ENCODE assay signal across 31 mouse cellular contexts in the genomic region with DNA sequence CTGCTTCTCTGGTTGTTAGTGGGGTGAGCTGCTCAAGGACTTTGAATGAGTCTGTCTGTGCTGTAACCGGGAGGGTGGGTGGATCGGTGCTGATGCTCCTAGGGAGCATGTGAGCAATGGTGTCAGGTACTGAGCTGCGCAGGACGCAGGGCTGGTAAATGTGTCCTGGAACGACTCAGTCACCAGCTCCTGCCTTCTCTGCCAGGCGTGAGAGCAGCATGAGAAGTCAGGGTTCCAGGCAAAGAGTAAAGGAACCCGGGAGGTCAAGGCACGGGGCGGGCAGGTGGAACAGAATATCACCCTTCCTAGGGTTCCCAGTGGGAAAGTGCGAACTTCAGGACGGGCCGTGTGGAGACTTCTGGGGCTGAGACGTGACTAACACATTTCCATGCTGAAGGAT. TPM values are rescaled to one million over a fixed set of nuclear protein-coding genes. Genes with fewer than 3 reads are reported as not detected.
A peak's percentile ranks its signal among the peaks of the same experiment; 100 is the strongest.
DNase-seq lines count a peak whose midpoint lies in the region; ATAC-seq and TF ChIP-seq lines count a peak whose summit lies in the region.
"Had no signal": no experiment of that assay in that cellular context is flagged by ENCODE, and none has a peak within 500 bp of the region (broad histone marks: within the 10 kb centered on the region; RNA-seq: fewer than 3 reads in every experiment).

No protein-coding gene starts in this region.

- DNase-seq in thymus, adult 2 months: no peak
- no peak for DNase-seq in thymus, postnatal 4 days
- DNase-seq in CD4-positive, CD25-positive, alpha-beta regulatory T cell, adult 2 months (ENCODE audit: low read depth, low spot score): peak; percentile 73
- DNase-seq in T-cell, adult 2 months (ENCODE audit: low spot score): peak; percentile 22
- peak; percentile 68 for DNase-seq in naive thymus-derived CD4-positive, alpha-beta T cell, adult 2 months (ENCODE audit: low read depth)
- no peak for DNase-seq in retina, postnatal 1 day
- DNase-seq: adrenal gland, postnatal 10 days; adrenal gland, postnatal 36 days; cerebellum, adult 18-20 months; cerebellum, adult 9-10 months; cerebellum, postnatal 14 days; gastrocnemius, postnatal 10 days; gastrocnemius, postnatal 36 days; heart, adult 2 months; heart, postnatal 14 days; heart, postnatal 4 days had no signal

- no peaks in the 10 kb centered on the region for H3K27me3 ChIP-seq in thymus, adult 2 months (ENCODE audit: control insufficient read depth, insufficient read depth, low read length)
- H3K27me3 ChIP-seq: forebrain, embryonic 13.5 days had no signal

- H3K4me3 ChIP-seq in thymus, adult 2 months (ENCODE audit: control insufficient read depth, insufficient read depth, low read length): peak overlapping the region; percentile 33
- H3K4me3 ChIP-seq: forebrain, embryonic 10.5 days; forebrain, embryonic 13.5 days; heart, adult 2 months; heart, embryonic 10.5 days; heart, embryonic 13.5 days had no signal

- no peak for TF ChIP-seq POLR2A in thymus, adult 2 months (IDR thresholded peaks at IDR 0.05; ENCODE audit: control insufficient read depth, extremely low read depth, insufficient read depth, low read length, poor library complexity)

- no peaks in the 10 kb centered on the region for H3K36me3 ChIP-seq in thymus, adult 2 months (ENCODE audit: control insufficient read depth, insufficient read depth, low read length)
- H3K36me3 ChIP-seq: forebrain, embryonic 10.5 days; heart, embryonic 10.5 days; heart, embryonic 13.5 days had no signal

- TF ChIP-seq CTCF in thymus, adult 2 months (IDR thresholded peaks at IDR 0.05; ENCODE audit: borderline replicate concordance, control insufficient read depth, extremely low read depth, insufficient read depth, low read length, poor library complexity): no peak

- H3K4me1 ChIP-seq in thymus, adult 2 months (replicated peaks; ENCODE audit: control insufficient read depth, insufficient read depth, low read length): peaks cover 28% of the 10 kb centered on the region
- H3K4me1 ChIP-seq: forebrain, embryonic 10.5 days; forebrain, embryonic 13.5 days; heart, embryonic 10.5 days; heart, embryonic 13.5 days had no signal

- peak overlapping the region; percentile 92 for H3K27ac ChIP-seq in thymus, adult 2 months (ENCODE audit: control insufficient read depth, insufficient read depth, low read length)
- H3K27ac ChIP-seq: forebrain, embryonic 10.5 days; forebrain, embryonic 13.5 days; heart, adult 2 months; heart, embryonic 10.5 days; heart, embryonic 13.5 days; hindbrain, embryonic 14.5 days; hindbrain, postnatal 0 days had no signal

- 88% methylated on average over 13 of the region's 13 CpGs for WGBS in thymus, adult 2 months

- ATAC-seq in megakaryocyte-erythroid progenitor cell, adult 5-6 weeks (replicated peaks; ENCODE audit: low FRiP score, low TSS enrichment, poor library complexity, severe bottlenecking): no peak
- ATAC-seq: forebrain, embryonic 13.5 days; forebrain, embryonic 16.5 days; hindbrain, postnatal 0 days had no signal

RNA-seq across cellular contexts. Expression of a gene that starts 19.8 kb away (rescaled TPM):
- polyA plus RNA-seq in thymus, adult 2 months (2012; rRNA removed): 0.15 and 0.84 TPM in 2 replicates
- total RNA-seq in megakaryocyte-erythroid progenitor cell, adult 5-6 weeks (2014; fragmentation: Nextera tagmentation): not detected in 2 replicates
- not detected in 2 replicates for total RNA-seq in megakaryocyte-erythroid progenitor cell, adult 5-6 weeks (2017)
- total RNA-seq: adrenal gland, adult 18-20 months; adrenal gland, postnatal 10 days; adrenal gland, postnatal 36 days; gastrocnemius, adult 18-20 months; gastrocnemius, postnatal 10 days; gastrocnemius, postnatal 36 days; granulocyte monocyte progenitor cell, adult 5-6 weeks; heart, adult 2 months; heart, postnatal 14 days; heart, postnatal 4 days; hindbrain, postnatal 0 days; MEL had no signal
- polyA plus RNA-seq: embryonic facial prominence, embryonic 11.5 days; forebrain, embryonic 13.5 days; forebrain, embryonic 16.5 days; heart, embryonic 16.5 days; hindbrain, embryonic 11.5 days; hindbrain, embryonic 14.5 days; hindbrain, postnatal 0 days had no signal

RNA-seq across cellular contexts. Expression of a gene that starts 29.3 kb away (rescaled TPM):
- 1,056 and 1,075 TPM in 2 replicates for polyA plus RNA-seq in thymus, adult 2 months (2012; rRNA removed)
- 8.0 and 9.4 TPM in 2 replicates for total RNA-seq in megakaryocyte-erythroid progenitor cell, adult 5-6 weeks (2014; fragmentation: Nextera tagmentation)
- 6.6 and 14.3 TPM in 2 replicates for total RNA-seq in megakaryocyte-erythroid progenitor cell, adult 5-6 weeks (2017)
- total RNA-seq: hindbrain, postnatal 0 days; MEL had no signal

RNA-seq across cellular contexts. Expression of a gene that starts 34.4 kb away (rescaled TPM):
- 64.2 and 67.6 TPM in 2 replicates for polyA plus RNA-seq in thymus, adult 2 months (2012; rRNA removed)
- 2.0 and 3.6 TPM in 2 replicates for total RNA-seq in megakaryocyte-erythroid progenitor cell, adult 5-6 weeks (2014; fragmentation: Nextera tagmentation)
- 4.8 and 8.6 TPM in 2 replicates for total RNA-seq in megakaryocyte-erythroid progenitor cell, adult 5-6 weeks (2017)

RNA-seq across cellular contexts. Expression of a gene that starts 47.6 kb away (rescaled TPM):
- 29.3 and 30.6 TPM in 2 replicates for polyA plus RNA-seq in thymus, adult 2 months (2012; rRNA removed)
- total RNA-seq in megakaryocyte-erythroid progenitor cell, adult 5-6 weeks (2014; fragmentation: Nextera tagmentation): 5.2 and 8.8 TPM in 2 replicates
- total RNA-seq in megakaryocyte-erythroid progenitor cell, adult 5-6 weeks (2017): 6.0 and 7.8 TPM in 2 replicates

RNA-seq across cellular contexts. Expression of a gene that starts 50.7 kb away (rescaled TPM):
- 372 and 423 TPM in 2 replicates for polyA plus RNA-seq in thymus, adult 2 months (2012; rRNA removed)
- total RNA-seq in megakaryocyte-erythroid progenitor cell, adult 5-6 weeks (2014; fragmentation: Nextera tagmentation): 14.9 and 25.5 TPM in 2 replicates
- 2.3 and 4.9 TPM in 2 replicates for total RNA-seq in megakaryocyte-erythroid progenitor cell, adult 5-6 weeks (2017)

Comparison
In these comparisons a context has a peak if more than half of its experiments do, and no peak if none do; other contexts are left out.
1. DNase-seq: peak in CD4-positive, CD25-positive, alpha-beta regulatory T cell, adult 2 months (single experiment), T-cell, adult 2 months (single experiment) and naive thymus-derived CD4-positive, alpha-beta T cell, adult 2 months (single experiment); none in thymus, adult 2 months (single experiment), thymus, postnatal 4 days (single experiment) and retina, postnatal 1 day (single experiment).